ENCODE assay signal across 22 mouse cellular contexts in the genomic region with DNA sequence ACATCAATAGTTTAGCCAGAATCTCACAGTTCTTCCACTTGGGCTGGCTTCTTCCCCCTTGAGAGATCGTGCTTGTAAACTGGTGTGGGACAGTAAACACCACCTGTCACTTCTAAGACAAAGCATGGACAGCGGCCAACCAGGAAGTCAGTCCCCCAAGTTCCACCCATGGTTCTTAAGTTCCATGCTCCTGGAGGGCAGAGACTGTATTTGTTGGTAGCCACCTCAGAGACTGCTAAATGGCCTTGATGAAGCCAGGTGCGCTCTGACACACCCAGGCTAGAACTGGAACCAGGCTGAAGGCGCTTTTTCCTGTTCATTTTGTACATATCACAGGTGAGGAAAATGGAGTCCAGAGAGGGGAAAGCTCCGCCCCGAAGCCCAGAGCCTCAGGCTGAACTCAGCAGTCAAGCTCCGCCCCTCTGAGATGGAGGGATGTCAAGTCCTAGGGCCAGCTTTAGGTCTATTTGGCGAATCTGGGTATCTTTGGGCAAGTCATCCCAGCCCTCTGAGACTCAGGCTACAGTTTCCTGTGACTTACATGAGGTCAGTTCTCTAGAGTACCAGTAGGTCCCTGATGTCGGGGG. TPM values are rescaled to one million over a fixed set of nuclear protein-coding genes. Genes with fewer than 3 reads are reported as not detected.
A peak's percentile ranks its signal among the peaks of the same experiment; 100 is the strongest.
DNase-seq lines count a peak whose midpoint lies in the region; ATAC-seq and TF ChIP-seq lines count a peak whose summit lies in the region.
"Had no signal": no experiment of that assay in that cellular context is flagged by ENCODE, and none has a peak within 500 bp of the region (broad histone marks: within the 10 kb centered on the region; RNA-seq: fewer than 3 reads in every experiment).

No protein-coding gene starts in this region.

- ATAC-seq in intestine, postnatal 0 days = peak; percentile 89
- peak; percentile 49; the same call in 1 of the 2 replicates for ATAC-seq in stomach, postnatal 0 days (ENCODE audit: low FRiP score, low TSS enrichment)
- ATAC-seq in liver, postnatal 0 days = no peak
- ATAC-seq in erythroblast, adult 5-6 weeks (replicated peaks; ENCODE audit: low FRiP score, poor library complexity, severe bottlenecking) = no peak
- ATAC-seq in midbrain, embryonic 13.5 days = no peak
- ATAC-seq: forebrain, embryonic 13.5 days; hindbrain, embryonic 16.5 days had no signal

- no peaks in the 10 kb centered on the region for H3K4me1 ChIP-seq in intestine, postnatal 0 days (replicated peaks; ENCODE audit: control insufficient read depth, insufficient read depth, low read length)
- no peaks in the 10 kb centered on the region for H3K4me1 ChIP-seq in stomach, postnatal 0 days (replicated peaks; ENCODE audit: control insufficient read depth, insufficient read depth)
- H3K4me1 ChIP-seq in liver, postnatal 0 days (ENCODE audit: insufficient read depth) = peaks cover 15% of the 10 kb centered on the region; the same call in 1 of the 2 replicates
- no peaks in the 10 kb centered on the region for H3K4me1 ChIP-seq in midbrain, embryonic 13.5 days (replicated peaks)
- H3K4me1 ChIP-seq: embryonic facial prominence, embryonic 15.5 days; forebrain, embryonic 13.5 days; limb, embryonic 10.5 days; limb, embryonic 15.5 days; midbrain, embryonic 12.5 days had no signal

- TF ChIP-seq CTCF in intestine, postnatal 0 days (IDR thresholded peaks at IDR 0.05; ENCODE audit: low read depth) = no peak
- TF ChIP-seq CTCF in stomach, postnatal 0 days (IDR thresholded peaks at IDR 0.05; ENCODE audit: low read depth) = no peak
- no peak for TF ChIP-seq CTCF in liver, postnatal 0 days (IDR thresholded peaks at IDR 0.05; ENCODE audit: low read depth)

- 76% methylated on average over 9 of the region's 9 CpGs for WGBS in intestine, postnatal 0 days
- WGBS in stomach, postnatal 0 days = 79% methylated on average over 9 of the region's 9 CpGs
- WGBS in liver, postnatal 0 days (ENCODE audit: insufficient replicate concordance) = 82% methylated on average over 9 of the region's 9 CpGs
- WGBS in midbrain, embryonic 13.5 days = 82% methylated on average over 9 of the region's 9 CpGs

- no peak overlapping the region for H3K9ac ChIP-seq in intestine, postnatal 0 days (ENCODE audit: low read depth, low read length)
- no peak overlapping the region for H3K9ac ChIP-seq in stomach, postnatal 0 days (ENCODE audit: low read length)
- H3K9ac ChIP-seq in liver, postnatal 0 days (replicated peaks) = no peak overlapping the region
- no peak overlapping the region for H3K9ac ChIP-seq in midbrain, embryonic 13.5 days (replicated peaks)
- H3K9ac ChIP-seq: embryonic facial prominence, embryonic 15.5 days; forebrain, embryonic 13.5 days; heart, embryonic 15.5 days; limb, embryonic 15.5 days; liver, embryonic 15.5 days; midbrain, embryonic 12.5 days had no signal

- no peak overlapping the region for H3K4me2 ChIP-seq in intestine, postnatal 0 days (replicated peaks; ENCODE audit: low read depth)
- H3K4me2 ChIP-seq in stomach, postnatal 0 days (replicated peaks; ENCODE audit: low read depth) = no peak overlapping the region
- no peak overlapping the region for H3K4me2 ChIP-seq in liver, postnatal 0 days (ENCODE audit: low read depth, low read length)
- H3K4me2 ChIP-seq in midbrain, embryonic 13.5 days (replicated peaks) = no peak overlapping the region
- H3K4me2 ChIP-seq: embryonic facial prominence, embryonic 15.5 days; forebrain, embryonic 13.5 days; heart, embryonic 15.5 days; limb, embryonic 15.5 days; liver, embryonic 15.5 days; midbrain, embryonic 12.5 days had no signal

- H3K4me3 ChIP-seq in intestine, postnatal 0 days (ENCODE audit: low read depth, low read length) = no peak overlapping the region
- no peak overlapping the region for H3K4me3 ChIP-seq in stomach, postnatal 0 days (ENCODE audit: low read depth, low read length)
- no peak overlapping the region for H3K4me3 ChIP-seq in liver, postnatal 0 days (ENCODE audit: low read depth, low read length)
- H3K4me3 ChIP-seq in midbrain, embryonic 13.5 days (replicated peaks) = no peak overlapping the region
- H3K4me3 ChIP-seq: embryonic facial prominence, embryonic 15.5 days; forebrain, embryonic 13.5 days; heart, embryonic 15.5 days; limb, embryonic 10.5 days; limb, embryonic 15.5 days; liver, embryonic 15.5 days; megakaryocyte, embryonic 14.5 days; midbrain, embryonic 12.5 days had no signal

- H3K27ac ChIP-seq in intestine, postnatal 0 days (ENCODE audit: low read depth, low read length) = no peak overlapping the region
- no peak overlapping the region for H3K27ac ChIP-seq in stomach, postnatal 0 days (replicated peaks)
- no peak overlapping the region for H3K27ac ChIP-seq in liver, postnatal 0 days (ENCODE audit: low read depth)
- no peak overlapping the region for H3K27ac ChIP-seq in midbrain, embryonic 13.5 days
- H3K27ac ChIP-seq: embryonic facial prominence, embryonic 15.5 days; forebrain, embryonic 13.5 days; heart, embryonic 15.5 days; limb, embryonic 10.5 days; limb, embryonic 15.5 days; liver, embryonic 15.5 days; midbrain, embryonic 12.5 days had no signal

- DNase-seq in thymus, postnatal 4 days = peak; percentile 24
- no peak for DNase-seq in thymus, adult 18-20 months
- DNase-seq in R1 (ENCODE audit: low read depth, low spot score) = peak; percentile 93
- DNase-seq in stomach, postnatal 0 days (ENCODE audit: low spot score) = no peak
- no peak for DNase-seq in liver, postnatal 0 days
- DNase-seq: adrenal gland, adult 8-10 months; B cell, adult 2 months; cerebellum, adult 2 months; cerebellum, postnatal 14 days; right cerebral cortex, postnatal 14 days had no signal

- no peaks in the 10 kb centered on the region for H3K27me3 ChIP-seq in intestine, postnatal 0 days (replicated peaks; ENCODE audit: control insufficient read depth, insufficient read depth, low read length)
- no peaks in the 10 kb centered on the region for H3K27me3 ChIP-seq in stomach, postnatal 0 days (ENCODE audit: control insufficient read depth, insufficient read depth, low read length)
- no peaks in the 10 kb centered on the region for H3K27me3 ChIP-seq in liver, postnatal 0 days (ENCODE audit: insufficient read depth, low read length)
- no peaks in the 10 kb centered on the region for H3K27me3 ChIP-seq in midbrain, embryonic 13.5 days
- H3K27me3 ChIP-seq: embryonic facial prominence, embryonic 15.5 days; forebrain, embryonic 13.5 days; heart, embryonic 15.5 days; limb, embryonic 15.5 days; liver, embryonic 15.5 days; megakaryocyte, embryonic 14.5 days; midbrain, embryonic 12.5 days had no signal

- no peaks in the 10 kb centered on the region for H3K9me3 ChIP-seq in intestine, postnatal 0 days (ENCODE audit: control insufficient read depth)
- H3K9me3 ChIP-seq in stomach, postnatal 0 days (ENCODE audit: control insufficient read depth, low read length) = no peaks in the 10 kb centered on the region
- H3K9me3 ChIP-seq in liver, postnatal 0 days (ENCODE audit: low read length) = no peaks in the 10 kb centered on the region
- H3K9me3 ChIP-seq in midbrain, embryonic 13.5 days = no peaks in the 10 kb centered on the region
- H3K9me3 ChIP-seq: embryonic facial prominence, embryonic 15.5 days; forebrain, embryonic 13.5 days; heart, embryonic 15.5 days; limb, embryonic 10.5 days; limb, embryonic 15.5 days; liver, embryonic 15.5 days; megakaryocyte, embryonic 14.5 days; midbrain, embryonic 12.5 days had no signal

- no peak for TF ChIP-seq EP300 in stomach, postnatal 0 days (optimal IDR thresholded peaks at IDR 0.05)
- no peak for TF ChIP-seq EP300 in liver, postnatal 0 days (IDR thresholded peaks at IDR 0.05; ENCODE audit: low read depth)

- H3K36me3 ChIP-seq in intestine, postnatal 0 days (ENCODE audit: control insufficient read depth, insufficient read depth) = no peaks in the 10 kb centered on the region
- H3K36me3 ChIP-seq in stomach, postnatal 0 days (ENCODE audit: control insufficient read depth, insufficient read depth, low read length) = no peaks in the 10 kb centered on the region
- H3K36me3 ChIP-seq in liver, postnatal 0 days (replicated peaks; ENCODE audit: insufficient read depth, low read length) = no peaks in the 10 kb centered on the region
- no peaks in the 10 kb centered on the region for H3K36me3 ChIP-seq in midbrain, embryonic 13.5 days
- H3K36me3 ChIP-seq: embryonic facial prominence, embryonic 15.5 days; heart, embryonic 15.5 days; limb, embryonic 10.5 days; limb, embryonic 15.5 days; liver, embryonic 15.5 days; midbrain, embryonic 12.5 days had no signal

RNA-seq across cellular contexts. Expression of a gene that starts 17.9 kb away (rescaled TPM):
- 10.6 and 13.2 TPM in 2 replicates for polyA plus RNA-seq in intestine, postnatal 0 days (2015; fragmentation: Nextera tagmentation; extraction: Ambion mirVana)
- polyA plus RNA-seq in stomach, postnatal 0 days (2015; fragmentation: Nextera tagmentation; extraction: Ambion mirVana) = 7.8 and 9.5 TPM in 2 replicates
- 13.4 and 14.8 TPM in 2 replicates for polyA plus RNA-seq in liver, postnatal 0 days (2015; fragmentation: Nextera tagmentation; extraction: Ambion mirVana)
- 16.1 and 16.7 TPM in 2 replicates for total RNA-seq in erythroblast, adult 5-6 weeks (2015; ENCODE audit: low replicate concordance)
- total RNA-seq in erythroblast, adult 5-6 weeks (2017; ENCODE audit: low replicate concordance) = 20.7 and 26.9 TPM in 2 replicates
- polyA plus RNA-seq in midbrain, embryonic 13.5 days (2015; fragmentation: Nextera tagmentation; extraction: Ambion mirVana) = 6.2 and 8.4 TPM in 2 replicates

RNA-seq across cellular contexts. Expression of a gene that starts 34.1 kb away (rescaled TPM):
- polyA plus RNA-seq in intestine, postnatal 0 days (2015; fragmentation: Nextera tagmentation; extraction: Ambion mirVana) = 96.1 and 99.5 TPM in 2 replicates
- 487 and 500 TPM in 2 replicates for polyA plus RNA-seq in stomach, postnatal 0 days (2015; fragmentation: Nextera tagmentation; extraction: Ambion mirVana)
- 243 and 249 TPM in 2 replicates for polyA plus RNA-seq in liver, postnatal 0 days (2015; fragmentation: Nextera tagmentation; extraction: Ambion mirVana)
- total RNA-seq in erythroblast, adult 5-6 weeks (2015; ENCODE audit: low replicate concordance) = 52.1 and 58.5 TPM in 2 replicates
- total RNA-seq in erythroblast, adult 5-6 weeks (2017; ENCODE audit: low replicate concordance) = 25.1 and 33.0 TPM in 2 replicates
- 33.0 and 36.0 TPM in 2 replicates for polyA plus RNA-seq in midbrain, embryonic 13.5 days (2015; fragmentation: Nextera tagmentation; extraction: Ambion mirVana)

Comparison
In these comparisons a context has a peak if more than half of its experiments do, and no peak if none do; other contexts are left out.
1. DNase-seq: peak in thymus, postnatal 4 days (single experiment) and R1 (single experiment); none in thymus, adult 18-20 months (0 of 2), stomach, postnatal 0 days (single experiment) and liver, postnatal 0 days (single experiment).
2. ATAC-seq: peak in intestine, postnatal 0 days (single experiment) and stomach, postnatal 0 days (single experiment); none in liver, postnatal 0 days (single experiment), erythroblast, adult 5-6 weeks (single experiment) and midbrain, embryonic 13.5 days (single experiment).